Mouse (Mus musculus) kidney, postnatal 0 days (tissue): Measurements from ENCODE around the gene Zbtb38. TPM values are rescaled to one million over a fixed set of nuclear protein-coding genes. Genes with fewer than 3 reads are reported as not detected.

Source experiments
- ATAC-seq: fragments of 200-750 bp; cut with Nextera tagmentation; replicated peaks from 2 replicates; pipeline ENCODE4 v1.8.0; 2017; ENCODE audit warnings: low read depth, moderate number of reproducible peaks, moderate TSS enrichment, moderate library complexity; ENCODE audit not compliant: low FRiP score
- DNase-seq: peaks from one replicate; pipeline ENCODE4 v3.0.0-alpha.2; 2016; ENCODE audit warnings: low spot score
- H3K27ac ChIP-seq: fragments of 300-500 bp; sonication (generic); 2 replicates; pipeline ENCODE4 v1.5.1; 2014; ENCODE audit warnings: mild to moderate bottlenecking
- H3K27me3 ChIP-seq: fragments of 300-500 bp; sonication (generic); 2 replicates; pipeline ENCODE4 v1.6.1; 2014; ENCODE audit warnings: low read length, mixed read lengths; ENCODE audit not compliant: insufficient read depth
- H3K36me3 ChIP-seq: fragments of 300-500 bp; sonication (generic); 2 replicates; pipeline ENCODE4 v1.6.1; 2014; ENCODE audit warnings: low read length, mixed read lengths; ENCODE audit not compliant: insufficient read depth
- H3K4me1 ChIP-seq: fragments of 300-500 bp; sonication (generic); replicated peaks from 2 replicates; pipeline ENCODE4 v1.6.1; 2014; ENCODE audit warnings: antibody characterized with exemption, low read length, mixed read lengths; ENCODE audit not compliant: insufficient read depth
- H3K4me2 ChIP-seq: fragments of 300-500 bp; sonication (generic); 2 replicates; pipeline ENCODE4 v1.6.1; 2014; ENCODE audit warnings: mild to moderate bottlenecking, low read length, moderate library complexity, mixed read lengths
- H3K4me3 ChIP-seq: fragments of 300-500 bp; sonication (generic); replicated peaks from 2 replicates; pipeline ENCODE4 v1.5.1; 2014; ENCODE audit warnings: low read depth, low read length
- H3K9ac ChIP-seq: fragments of 300-500 bp; sonication (generic); 2 replicates; pipeline ENCODE4 v1.6.1; 2014; ENCODE audit warnings: low read depth, low read length
- H3K9me3 ChIP-seq: fragments of 300-500 bp; sonication (generic); replicated peaks from 2 replicates; pipeline ENCODE4 v1.6.1; 2016; ENCODE audit warnings: low read length, inconsistent platforms, mixed read lengths
- CTCF ChIP-seq: IDR thresholded peaks from 2 replicates; pipeline ENCODE4 v1.5.1; 2016; ENCODE audit warnings: antibody characterized with exemption, low read depth, mild to moderate bottlenecking, moderate library complexity
- WGBS: fragments of 180-500 bp; shearing (Covaris S2); extraction: QIAGEN DNeasy Blood & Tissue Kit; methylation state at CpG from one replicate; pipeline ENCODE4 v1.1.7; 2014; 5-methylcytosine and 5-hydroxymethylcytosine counted together
- polyA plus RNA-seq: library from polyadenylated mRNA; unstranded; fragments of >200 nt; fragmentation: Nextera tagmentation; extraction: Ambion mirVana; gene quantifications from 2 replicates; pipeline ENCODE4 v1.2.1, GENCODE M21; 2015

Zbtb38 gene
- 28.3 and 28.5 TPM in 2 replicates for polyA plus RNA-seq

DNA sequence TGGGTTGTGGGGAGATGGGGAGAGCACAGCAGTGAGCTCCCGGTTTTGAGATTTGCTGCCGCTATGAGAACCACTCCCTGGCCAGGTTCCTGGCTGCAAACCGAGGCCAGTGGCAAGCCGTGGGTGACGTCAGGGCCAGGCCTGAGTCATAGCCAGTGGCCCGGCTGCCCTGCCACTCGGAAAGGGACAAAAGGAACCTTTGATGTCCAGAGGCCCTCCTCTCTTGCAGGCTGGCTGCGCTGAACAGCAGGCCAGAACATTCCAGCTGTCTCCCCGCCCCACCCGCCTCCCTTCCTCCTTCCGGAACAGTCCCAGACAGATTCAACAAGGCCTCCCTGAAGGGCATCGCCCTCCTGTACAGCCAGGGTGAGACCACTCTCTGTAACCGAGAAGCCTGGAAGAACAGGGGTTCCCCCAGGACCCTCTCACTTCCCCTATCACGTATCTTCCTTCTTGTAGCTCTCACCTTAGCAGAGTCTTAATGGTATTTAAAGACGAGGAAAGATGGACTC is at the start of gene Zbtb38:
Gene Zbtb38 (minus strand): TSS at position 229 of the 512 bp plus-strand sequence.
- H3K27me3 ChIP-seq: no peaks in the 10 kb centered on the region
- H3K4me1 ChIP-seq: peaks cover 4% of the 10 kb centered on the region
- H3K4me3 ChIP-seq: no peak within 1 kb of the TSS
- H3K9me3 ChIP-seq: no peaks in the 10 kb centered on the region
- DNase-seq (peak; percentile 84), ATAC-seq (peak; percentile 92)
- no peak within 1 kb of the TSS for H3K9ac ChIP-seq
- no peak for TF ChIP-seq CTCF
- H3K27ac ChIP-seq: peak within 1 kb of the TSS; percentile 66
- H3K36me3 ChIP-seq: no peaks in the 10 kb centered on the region
- WGBS: 22% methylated on average over 15 of the region's 15 CpGs
- no peak within 1 kb of the TSS for H3K4me2 ChIP-seq

DNA sequence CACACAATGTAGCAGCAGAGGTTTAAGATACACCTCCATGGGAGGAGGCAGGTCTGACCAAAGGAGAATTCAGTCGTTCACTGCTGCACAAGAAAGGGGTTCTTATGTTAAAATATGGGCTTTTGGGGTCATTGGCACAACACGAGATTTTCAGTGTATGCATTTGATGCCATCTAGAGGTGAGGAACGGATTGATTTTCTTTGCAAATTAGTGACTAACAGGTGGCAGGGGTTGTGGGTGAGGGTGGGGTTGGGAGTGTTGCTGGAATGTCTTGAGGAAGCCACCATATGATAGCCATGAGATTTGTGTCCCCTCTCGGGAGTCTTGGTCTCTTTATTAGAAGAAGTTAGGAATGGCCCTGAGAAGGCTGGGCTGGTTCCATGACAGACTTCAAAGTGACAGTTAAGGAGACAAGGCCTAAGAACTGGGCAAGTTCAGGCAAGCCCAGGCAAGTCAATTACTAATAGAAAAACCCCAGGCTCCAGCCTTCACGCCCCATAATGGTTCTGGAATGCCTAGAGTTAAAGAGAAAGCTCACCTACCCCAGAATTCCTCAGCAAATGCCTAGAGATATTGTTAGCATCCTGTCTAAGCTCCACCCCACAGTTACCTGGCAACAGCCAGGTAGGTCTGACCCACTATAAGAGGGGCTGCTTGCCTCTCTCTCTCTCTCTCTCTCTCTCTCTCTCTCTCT is 47.6 kb upstream of the Zbtb38 start:
- no peak overlapping the region for H3K4me3 ChIP-seq
- ATAC-seq: no peak
- no peak overlapping the region for H3K4me2 ChIP-seq
- no peaks in the 10 kb centered on the region for H3K9me3 ChIP-seq
- H3K9ac ChIP-seq: no peak overlapping the region
- H3K4me1 ChIP-seq: no peaks in the 10 kb centered on the region
- WGBS: 16% methylated on average over 5 of the region's 5 CpGs
- peak; percentile 73 for TF ChIP-seq CTCF
- no peaks in the 10 kb centered on the region for H3K27me3 ChIP-seq
- peak; percentile 53 for DNase-seq
- H3K27ac ChIP-seq: no peak overlapping the region
- H3K36me3 ChIP-seq: no peaks in the 10 kb centered on the region

DNA sequence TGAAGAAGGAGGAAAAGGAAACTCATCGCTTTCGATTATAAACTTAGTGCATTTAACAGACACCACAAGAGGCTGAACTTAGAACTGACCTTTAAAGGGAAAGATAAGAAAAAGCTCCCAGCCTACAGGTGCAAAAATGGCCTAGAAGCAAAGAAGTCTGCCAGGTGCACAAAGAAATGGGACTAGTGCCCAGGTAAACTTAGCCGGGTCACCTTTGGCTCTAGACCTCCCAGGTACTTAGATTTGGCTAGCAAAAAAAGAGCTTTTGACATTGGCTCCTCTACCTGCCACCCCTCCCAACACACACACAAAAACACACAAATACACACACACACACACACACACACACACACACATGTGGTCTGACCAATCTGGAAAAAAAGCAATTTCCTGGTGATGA is 44.7 kb upstream of the Zbtb38 start:
- H3K27me3 ChIP-seq: no peaks in the 10 kb centered on the region
- no peak for DNase-seq

DNA sequence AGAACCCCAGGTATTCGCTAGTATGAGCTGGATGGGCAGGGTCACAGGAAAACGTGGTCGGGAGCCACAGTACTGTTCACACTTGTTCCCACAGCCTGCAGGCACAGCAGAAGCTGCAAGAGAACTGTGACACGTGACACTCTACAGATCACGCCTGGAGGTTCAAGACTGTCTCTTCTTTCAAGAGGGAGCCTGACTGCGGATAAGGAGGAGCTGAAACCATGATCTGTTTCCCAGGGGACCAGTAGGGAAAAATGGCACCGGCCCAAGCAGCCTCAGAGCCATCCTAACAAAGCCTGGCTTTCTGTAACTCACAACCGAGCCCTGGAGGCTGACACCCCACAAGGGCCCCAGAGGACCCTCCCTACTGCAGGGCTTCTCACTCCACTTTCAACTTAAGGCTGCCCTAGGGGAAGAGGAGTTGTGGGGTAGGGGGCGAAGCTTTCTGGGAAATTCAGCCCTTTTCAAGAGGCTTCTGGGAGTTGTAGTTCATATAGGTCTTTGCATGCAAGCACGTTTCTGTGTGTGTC is 42.8 kb upstream of the Zbtb38 start:
- Histone ChIP-seq H3K4me3 (peak overlapping the region; percentile 19), H3K4me2 (peak overlapping the region; percentile 63), H3K9me3 (no peaks in the 10 kb centered on the region), H3K27me3 (no peaks in the 10 kb centered on the region), H3K27ac (no peak overlapping the region), H3K4me1 (no peaks in the 10 kb centered on the region), H3K36me3 (no peaks in the 10 kb centered on the region), H3K9ac (peak overlapping the region; percentile 15; the same call in 1 of the 2 replicates)
- ATAC-seq (peak; percentile 47; the same call in 1 of the 2 replicates), DNase-seq (peak; percentile 80)
- TF ChIP-seq CTCF: no peak
- WGBS: 7% methylated on average over 10 of the region's 10 CpGs

More for the DNA sequence above, 44.7 kb upstream of the Zbtb38 start:
- ATAC-seq: no peak
- H3K9ac ChIP-seq: no peak overlapping the region
- H3K27ac ChIP-seq: no peak overlapping the region
- 88% methylated on average over 3 of the region's 3 CpGs for WGBS
- no peaks in the 10 kb centered on the region for H3K36me3 ChIP-seq
- no peaks in the 10 kb centered on the region for H3K9me3 ChIP-seq
- no peak overlapping the region for H3K4me3 ChIP-seq
- H3K4me1 ChIP-seq: no peaks in the 10 kb centered on the region
- no peak overlapping the region for H3K4me2 ChIP-seq
- no peak for TF ChIP-seq CTCF

DNA sequence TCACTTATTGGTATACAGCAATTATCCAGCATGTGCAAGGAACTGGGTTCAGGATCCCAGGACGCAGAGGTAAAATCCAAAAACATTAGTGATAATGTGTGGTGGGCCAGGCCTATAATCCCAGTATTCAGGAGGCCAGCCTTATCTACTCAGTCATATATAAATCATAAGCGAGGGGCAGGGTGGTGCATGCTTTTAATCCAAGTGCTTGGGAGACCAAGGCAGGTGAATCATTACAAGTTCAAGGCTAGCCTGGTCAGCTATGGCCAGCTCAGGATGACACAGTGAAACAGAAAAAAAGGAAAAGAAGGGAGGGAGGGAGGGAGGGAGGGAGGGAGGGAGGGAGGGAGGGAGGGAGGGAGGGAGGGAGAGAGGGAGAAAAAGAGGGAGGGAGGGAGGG is 42.0 kb upstream of the Zbtb38 start:
- no peaks in the 10 kb centered on the region for H3K36me3 ChIP-seq
- WGBS: 95% methylated on average over 2 of the region's 2 CpGs
- TF ChIP-seq CTCF: no peak
- no peak overlapping the region for H3K4me2 ChIP-seq
- no peak overlapping the region for H3K27ac ChIP-seq
- H3K4me1 ChIP-seq: no peaks in the 10 kb centered on the region
- no peak overlapping the region for H3K9ac ChIP-seq
- H3K9me3 ChIP-seq: no peaks in the 10 kb centered on the region
- ATAC-seq (no peak), DNase-seq (no peak)
- H3K4me3 ChIP-seq: no peak overlapping the region
- H3K27me3 ChIP-seq: no peaks in the 10 kb centered on the region

DNA sequence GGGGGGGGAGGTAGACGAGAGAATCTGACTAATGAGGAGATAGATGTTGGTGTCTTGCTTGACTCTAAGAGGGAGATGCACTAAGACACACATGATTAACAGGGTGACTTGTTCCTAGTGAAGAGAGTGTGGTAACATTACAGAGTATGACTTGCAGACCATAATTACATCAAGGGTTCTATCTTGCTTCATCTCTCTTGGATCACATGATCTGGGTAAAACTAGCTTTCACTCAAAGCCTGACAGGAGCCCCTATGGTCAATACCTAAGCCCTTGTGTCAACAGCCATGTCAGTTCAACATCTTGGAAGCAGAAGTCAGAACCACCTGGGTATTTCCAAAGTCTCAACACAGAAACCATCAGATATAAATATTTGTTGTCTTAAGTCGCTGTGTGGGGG is 39.9 kb upstream of the Zbtb38 start:
- 76% methylated on average over 2 of the region's 2 CpGs for WGBS
- DNase-seq (no peak), ATAC-seq (no peak)
- no peaks in the 10 kb centered on the region for H3K9me3 ChIP-seq
- H3K9ac ChIP-seq: no peak overlapping the region
- no peak overlapping the region for H3K27ac ChIP-seq
- no peak for TF ChIP-seq CTCF
- no peaks in the 10 kb centered on the region for H3K27me3 ChIP-seq
- H3K4me2 ChIP-seq: no peak overlapping the region
- H3K4me1 ChIP-seq: no peaks in the 10 kb centered on the region
- no peak overlapping the region for H3K4me3 ChIP-seq
- no peaks in the 10 kb centered on the region for H3K36me3 ChIP-seq
